Mouse (Mus musculus) granulocyte monocyte progenitor cell, adult 5-6 weeks (primary cell): ENCODE data around the gene Ackr3. TPM values are rescaled to one million over a fixed set of nuclear protein-coding genes. Genes with fewer than 3 reads are reported as not detected.

Source experiments
- ATAC-seq: replicated peaks from 2 replicates; pipeline ENCODE4 v1.8.0; 2016; ENCODE audit warnings: mild to moderate bottlenecking, moderate TSS enrichment, inconsistent platforms; ENCODE audit not compliant: poor library complexity, severe bottlenecking
- total RNA-seq, 2 experiments: library from RNA; stranded (forward) in 1 of 2; stranded (reverse) in 1 of 2; fragments of 200-712, 200-1000 nt in 1 of 2; fragments of >200 nt in 1 of 2; fragmentation: Nextera tagmentation in 1 of 2; gene quantifications; 2 replicates each; pipeline ENCODE4 v1.2.3; 2014 to 2017

The Ackr3 gene
- total RNA-seq, 2 experiments from 2014 or later = not detected

GRCm38 (mm10) chr1:90203341-90203740 is 439 bp upstream of the Ackr3 start:
- no peak for ATAC-seq

GRCm38 (mm10) chr1:90204821-90205220 is 1.0 kb downstream of the Ackr3 start:
- ATAC-seq = no peak

GRCm38 (mm10) chr1:90205223-90205622 is 1.4 kb downstream of the Ackr3 start:
- ATAC-seq = no peak

DNA sequence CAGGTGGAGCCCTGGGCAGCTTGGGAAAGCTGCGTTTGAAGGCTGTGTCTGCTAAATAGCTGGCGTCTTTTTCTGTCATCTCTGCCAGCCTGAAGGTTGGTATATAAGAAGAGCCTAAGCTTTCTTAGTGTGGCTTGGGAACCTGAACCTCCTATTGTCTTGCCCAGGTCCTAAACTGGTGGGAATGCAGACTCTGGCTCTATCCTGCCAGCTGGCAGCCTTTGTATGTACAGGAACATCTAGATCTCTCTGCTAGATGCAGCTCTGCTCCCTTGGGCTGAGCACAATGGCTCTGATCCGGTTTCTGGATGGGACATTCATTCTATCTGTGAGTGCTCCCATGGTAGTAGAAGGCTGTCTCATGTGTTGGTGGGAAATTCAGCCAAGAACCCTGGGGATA is 2.9 kb downstream of the Ackr3 start:
- no peak for ATAC-seq

DNA sequence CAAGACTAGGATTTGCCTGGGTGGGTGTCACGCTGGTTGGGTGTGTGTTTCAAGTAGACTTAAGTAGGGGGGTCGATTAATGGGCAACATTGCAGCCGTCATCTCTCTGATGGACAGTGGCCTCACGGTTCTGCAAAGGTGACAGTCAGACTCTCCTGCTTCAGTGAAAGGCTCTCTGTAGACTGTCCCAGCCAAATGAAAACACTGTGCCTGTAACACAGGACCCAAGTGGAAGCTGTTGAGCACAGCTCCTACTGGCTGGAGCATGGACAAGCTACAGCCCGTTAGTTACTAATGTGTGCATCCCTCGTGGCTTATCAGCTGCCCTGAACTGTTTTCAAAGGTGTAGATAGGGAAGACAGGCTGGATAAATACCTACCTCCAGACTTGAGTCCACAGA is 3.5 kb downstream of the Ackr3 start:
- ATAC-seq = no peak

DNA sequence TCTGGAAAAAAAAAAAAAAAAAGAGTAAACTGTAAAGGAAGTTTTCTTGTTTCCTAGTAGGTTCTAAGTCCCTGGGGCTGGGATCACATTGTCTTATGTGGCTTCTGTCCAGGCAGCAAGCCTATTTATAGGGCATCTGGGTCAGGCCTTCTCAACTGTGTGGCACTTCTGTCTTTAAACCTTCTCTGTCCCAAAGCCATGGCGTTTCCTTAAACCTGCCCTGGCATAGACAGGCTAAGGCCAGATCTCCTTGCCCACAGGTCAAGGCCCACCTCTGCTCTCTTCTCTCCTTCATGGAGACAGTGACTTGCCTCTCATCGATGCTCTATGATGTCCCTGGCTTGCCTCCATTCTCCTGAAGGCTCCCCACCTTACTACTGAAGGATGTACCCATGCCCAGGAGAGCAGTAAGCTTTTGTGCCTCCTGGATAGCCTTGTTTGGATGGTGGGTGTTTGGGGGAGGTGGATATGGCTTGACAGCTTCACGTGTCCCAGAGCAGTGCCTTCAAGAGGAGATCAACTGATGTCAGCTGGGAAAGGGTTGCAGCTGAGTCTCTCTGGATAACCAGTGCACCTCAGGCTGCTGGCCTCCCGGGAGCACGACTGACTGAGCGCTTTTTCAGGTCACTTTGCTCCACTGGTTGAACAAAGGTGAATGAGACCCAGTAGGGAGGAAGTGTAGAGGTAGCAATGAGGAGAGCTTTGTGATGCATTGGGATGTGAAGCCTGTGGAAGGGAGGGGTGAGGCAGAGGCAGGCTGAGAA is 4.1 kb downstream of the Ackr3 start:
- no peak for ATAC-seq

DNA sequence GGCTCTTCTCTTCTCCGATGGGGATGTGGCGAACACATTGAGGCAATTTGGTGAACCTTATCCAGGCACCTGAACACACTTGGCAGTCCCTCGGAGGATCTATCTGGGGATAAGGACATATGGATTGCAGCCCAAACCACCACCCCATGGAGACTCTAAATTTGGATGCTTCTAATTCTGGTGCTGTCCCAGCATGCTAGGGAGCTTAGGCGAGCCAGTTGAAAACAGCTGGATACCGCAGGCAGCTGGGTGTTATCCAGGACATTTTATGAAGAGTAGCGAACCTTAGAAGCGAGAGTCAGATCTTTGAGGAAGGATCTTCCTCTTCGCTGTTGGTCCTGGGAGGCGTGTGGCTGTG is 4.7 kb downstream of the Ackr3 start:
- ATAC-seq = no peak

- ATAC-seq = no peak
Measured at GRCm38 (mm10) chr1:90209069-90209468, 5.3 kb downstream of the Ackr3 start.

DNA sequence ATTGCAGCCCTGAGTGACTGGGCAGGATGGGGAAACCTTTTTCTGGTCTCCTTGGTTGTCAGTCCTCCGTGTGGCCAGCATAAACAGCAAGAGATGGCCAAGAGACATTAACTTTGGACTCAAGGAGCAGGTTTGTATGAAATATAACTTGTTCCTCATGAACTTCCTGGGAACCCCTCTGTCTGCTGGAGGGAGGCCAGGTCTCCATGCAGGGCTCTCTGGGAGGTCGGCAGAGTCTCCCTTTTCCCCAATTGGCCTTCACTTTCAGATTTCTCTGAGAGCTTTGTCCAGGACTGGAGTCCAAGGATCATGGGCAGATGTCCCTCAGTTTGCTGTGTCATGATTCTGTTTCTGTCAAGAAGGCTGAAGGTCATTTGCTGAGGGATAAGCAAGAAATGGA is 6.0 kb downstream of the Ackr3 start:
- ATAC-seq = no peak

DNA sequence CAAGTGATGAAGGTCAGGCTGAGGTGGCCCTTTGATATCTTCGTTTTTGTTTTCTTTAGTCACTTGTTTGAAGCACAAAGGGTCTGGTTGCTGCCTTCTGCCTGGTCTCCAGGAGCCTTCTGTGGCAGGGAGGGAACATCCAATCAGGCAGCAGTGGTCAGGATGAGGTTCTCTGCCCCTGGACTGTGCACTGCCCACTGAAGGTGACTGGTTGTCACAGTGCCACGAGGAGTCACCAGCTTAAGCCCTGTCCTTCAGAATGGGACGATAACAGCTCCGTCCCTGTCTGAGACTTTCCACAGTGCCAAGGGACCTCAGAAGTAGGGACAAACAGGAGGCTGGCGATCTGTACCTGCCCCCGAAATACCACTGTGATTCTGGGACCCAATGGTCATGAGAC is 6.6 kb downstream of the Ackr3 start:
- ATAC-seq = no peak

GRCm38 (mm10) chr1:90210761-90211160 is 7.0 kb downstream of the Ackr3 start:
- no peak for ATAC-seq

DNA sequence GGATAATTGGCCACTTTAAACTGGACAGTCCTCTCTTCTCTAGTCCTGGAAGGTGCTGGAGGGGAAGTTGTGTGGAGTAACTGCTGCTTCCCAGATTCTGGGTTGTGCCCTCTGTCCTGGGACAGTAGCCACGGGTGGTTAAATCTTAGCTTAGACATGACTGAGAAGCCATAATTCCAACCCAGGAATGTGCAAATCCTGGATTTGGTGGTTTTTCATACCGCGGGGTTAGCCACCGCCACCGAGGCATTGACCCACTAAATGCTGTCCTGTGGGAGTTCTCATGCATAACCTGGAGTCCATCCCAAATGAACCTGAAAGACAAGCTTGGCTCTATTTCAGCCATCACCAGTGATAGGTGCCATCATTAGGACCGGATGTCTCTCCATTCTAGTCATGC is 8.6 kb downstream of the Ackr3 start:
- ATAC-seq = no peak

- no peak for ATAC-seq
Measured at GRCm38 (mm10) chr1:90212901-90213300, 9.1 kb downstream of the Ackr3 start.

GRCm38 (mm10) chr1:90214021-90214420 is 10.2 kb downstream of the Ackr3 start:
- ATAC-seq = no peak

DNA sequence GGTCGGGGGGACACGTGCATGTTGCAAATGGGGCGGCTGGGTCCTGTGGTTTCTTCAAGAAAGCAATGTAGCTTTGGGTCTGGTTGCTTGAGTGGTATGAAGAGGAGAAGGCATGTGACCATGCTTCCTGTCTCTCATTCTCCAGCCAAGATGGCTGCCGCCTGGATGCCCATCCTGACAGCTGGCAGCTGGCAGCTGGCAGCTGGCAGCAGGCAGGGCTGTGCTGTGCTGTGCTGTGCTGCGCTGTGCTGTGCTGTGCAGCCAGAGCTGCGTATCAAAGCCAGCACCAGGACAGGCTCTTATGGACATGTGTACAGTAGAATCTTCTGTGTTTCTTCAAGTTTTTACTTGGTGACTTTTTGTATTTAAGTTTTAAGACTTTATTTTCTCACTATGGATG is 11.1 kb downstream of the Ackr3 start:
- ATAC-seq = no peak

DNA sequence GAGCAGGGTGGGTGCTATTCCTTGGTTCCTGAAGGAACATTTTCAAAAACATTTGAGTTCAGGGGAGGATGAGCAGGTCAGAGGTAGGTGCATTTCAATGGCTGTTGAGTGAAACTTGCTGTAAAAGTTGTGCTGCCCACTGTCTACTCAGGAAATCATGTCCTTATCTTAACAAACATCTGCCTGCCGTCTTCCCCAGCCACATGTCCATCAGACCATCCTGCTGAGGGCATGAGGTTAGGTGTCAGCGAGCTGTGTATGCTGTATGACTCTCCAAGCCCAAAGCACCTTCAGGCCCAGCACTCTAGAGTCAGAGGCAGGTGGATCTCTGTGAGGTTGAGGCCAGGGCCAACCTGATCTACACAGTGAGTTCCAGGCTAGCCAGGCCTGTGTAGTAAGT is 12.1 kb downstream of the Ackr3 start:
- no peak for ATAC-seq

DNA sequence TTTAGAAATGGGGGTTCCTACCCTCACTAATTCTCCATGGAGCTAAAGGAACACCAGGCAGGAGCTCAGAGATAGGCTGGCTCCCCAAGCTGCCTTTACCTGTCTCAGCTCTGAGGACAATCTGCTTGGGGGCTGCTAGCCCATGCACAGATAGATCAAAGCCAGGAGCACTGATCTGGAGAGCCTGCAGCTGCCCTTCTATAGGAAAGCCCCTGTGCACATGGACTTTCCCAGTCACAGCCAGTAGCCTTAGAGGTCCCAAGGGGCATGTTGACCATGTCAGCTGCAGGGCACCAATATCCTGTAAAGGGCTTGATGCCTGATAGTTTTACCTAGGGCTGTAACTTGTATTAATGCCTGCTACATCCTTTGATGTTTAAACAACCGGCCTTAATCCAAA is 12.6 kb downstream of the Ackr3 start:
- no peak for ATAC-seq

DNA sequence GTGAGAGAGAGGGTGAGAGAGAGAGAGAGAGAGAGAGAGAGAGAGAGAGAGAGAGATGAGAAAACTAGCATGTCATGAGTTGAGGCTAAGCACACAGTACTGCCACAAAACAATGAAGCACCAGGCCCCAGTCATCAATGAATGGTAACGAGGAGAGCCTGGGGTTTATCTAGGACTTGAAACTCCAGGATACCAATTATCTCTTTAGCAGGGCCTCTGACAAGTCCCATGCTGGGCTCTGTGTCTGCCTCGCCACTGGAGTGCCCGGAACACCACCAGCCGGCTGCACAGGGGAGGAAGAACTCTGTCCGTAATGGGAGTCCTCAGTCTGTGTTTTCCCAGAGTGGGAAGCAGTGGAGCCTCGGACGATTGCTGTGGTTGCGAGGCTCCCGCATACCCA is 16.5 kb downstream of the Ackr3 start:
- no peak for ATAC-seq

DNA sequence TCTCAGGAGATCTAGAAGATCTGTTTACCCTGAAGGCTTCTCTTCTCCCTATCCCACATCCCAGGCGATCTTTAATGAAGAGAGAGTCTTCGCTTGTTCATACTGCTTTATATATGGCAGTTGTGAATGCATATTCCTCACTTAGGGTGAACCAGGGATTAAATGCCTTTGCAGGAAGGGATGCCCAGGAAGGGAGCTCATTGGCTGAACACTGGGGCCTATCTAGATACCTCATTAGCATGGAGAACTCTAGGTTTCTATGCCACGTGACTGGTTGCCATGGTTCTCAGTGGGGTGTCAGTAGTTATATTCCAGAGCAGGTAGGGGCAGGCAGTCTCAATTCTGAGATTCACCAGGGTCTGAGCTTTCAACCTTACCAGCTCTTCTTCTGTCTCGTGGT is 17.1 kb downstream of the Ackr3 start:
- ATAC-seq = no peak

- peak; percentile 92 for ATAC-seq
Measured at GRCm38 (mm10) chr1:90221811-90222361, 18.1 kb downstream of the Ackr3 start.

DNA sequence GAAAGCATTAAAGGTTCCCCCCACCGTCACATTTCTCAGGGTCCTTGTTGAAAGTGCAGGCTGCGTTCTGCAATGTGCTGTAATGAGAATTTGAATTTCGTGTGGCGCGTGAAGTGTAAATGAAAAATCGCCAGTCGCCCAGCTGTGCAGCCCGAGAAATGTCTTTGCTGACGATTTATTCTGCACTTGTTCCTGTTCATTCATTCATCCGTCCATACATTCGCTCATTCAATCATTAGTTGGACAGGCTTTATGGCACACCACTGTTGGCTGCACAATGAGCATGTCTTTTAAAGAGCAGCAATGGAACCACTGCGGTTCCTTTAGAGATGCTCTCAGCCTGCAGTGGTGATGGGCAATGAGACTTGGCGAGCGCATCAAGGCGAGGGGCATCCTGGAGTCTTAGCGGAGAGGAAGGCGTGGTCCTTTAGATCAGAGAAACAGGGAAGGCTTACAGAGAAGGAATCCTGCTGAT is 18.7 kb downstream of the Ackr3 start:
- ATAC-seq = no peak

- ATAC-seq = no peak
Measured at GRCm38 (mm10) chr1:90223006-90223405, 19.2 kb downstream of the Ackr3 start.
